Mouse (Mus musculus) layer of hippocampus, postnatal 36 days (tissue): ENCODE measurements around the gene Sstr3. TPM values are rescaled to one million over a fixed set of nuclear protein-coding genes. Genes with fewer than 3 reads are reported as not detected.
A peak's percentile ranks its signal among the peaks of the same experiment; 100 is the strongest.

Experiments
- DNase-seq, 2 experiments: peaks; one replicate each; pipeline ENCODE4 v3.0.0; 2022
- total RNA-seq, 2 experiments: library from RNA; stranded (reverse); gene quantifications; 2 replicates each; pipeline ENCODE4 v1.2.3; 2021

Sstr3 gene
- total RNA-seq, 2 experiments from 2014 or later, result 21.6 to 25.1 TPM

- DNase-seq, result no peak
Observed at GRCm38 (mm10) chr15:78530671-78531450, 13.6 kb downstream of the Sstr3 start, which contains the start of gene C1qtnf6. TSS of gene C1qtnf6 (minus strand) at chr15:78531416.

GRCm38 (mm10) chr15:78530141-78530540 is 14.3 kb downstream of the Sstr3 start:
- DNase-seq, result no peak

- DNase-seq, result peak; percentile 80 to 81
Observed at GRCm38 (mm10) chr15:78529428-78529990, 15.0 kb downstream of the Sstr3 start.

- no peak for DNase-seq
Observed at GRCm38 (mm10) chr15:78528726-78529411, 15.6 kb downstream of the Sstr3 start.

GRCm38 (mm10) chr15:78527973-78528372 is 16.5 kb downstream of the Sstr3 start:
- DNase-seq, result no peak

GRCm38 (mm10) chr15:78524163-78524562 is 20.3 kb downstream of the Sstr3 start:
- no peak for DNase-seq

- DNase-seq, result no peak
Observed at GRCm38 (mm10) chr15:78521892-78522291, 22.6 kb downstream of the Sstr3 start.

- no peak for DNase-seq
Observed at GRCm38 (mm10) chr15:78521331-78521730, 23.2 kb downstream of the Sstr3 start.

GRCm38 (mm10) chr15:78520112-78520715 is 24.3 kb downstream of the Sstr3 start:
- DNase-seq, result no peak

GRCm38 (mm10) chr15:78518221-78518620 is 26.3 kb downstream of the Sstr3 start:
- DNase-seq, result no peak

- DNase-seq, result no peak
Observed at GRCm38 (mm10) chr15:78515759-78516158, 28.7 kb downstream of the Sstr3 start.

- DNase-seq, result peak; percentile 71 to 78
Observed at GRCm38 (mm10) chr15:78514393-78515146, 29.9 kb downstream of the Sstr3 start.

- DNase-seq, result no peak
Observed at GRCm38 (mm10) chr15:78513019-78513418, 31.5 kb downstream of the Sstr3 start.

GRCm38 (mm10) chr15:78511951-78512350 is 32.5 kb downstream of the Sstr3 start:
- DNase-seq, result no peak

- DNase-seq, result no peak
Observed at GRCm38 (mm10) chr15:78510736-78511135, 33.7 kb downstream of the Sstr3 start.

GRCm38 (mm10) chr15:78510121-78510576 is 34.3 kb downstream of the Sstr3 start:
- no peak for DNase-seq

- no peak for DNase-seq
Observed at GRCm38 (mm10) chr15:78509297-78509899, 35.1 kb downstream of the Sstr3 start.

GRCm38 (mm10) chr15:78508443-78508842 is 36.0 kb downstream of the Sstr3 start:
- no peak for DNase-seq

- no peak for DNase-seq
Observed at GRCm38 (mm10) chr15:78505541-78505940, 38.9 kb downstream of the Sstr3 start.

- no peak for DNase-seq
Observed at GRCm38 (mm10) chr15:78504816-78505215, 39.7 kb downstream of the Sstr3 start.

- DNase-seq, result no peak
Observed at GRCm38 (mm10) chr15:78504013-78504412, 40.5 kb downstream of the Sstr3 start.
